Comparison of ENCODE assay signal across 9 mouse cellular contexts in the genomic region with DNA sequence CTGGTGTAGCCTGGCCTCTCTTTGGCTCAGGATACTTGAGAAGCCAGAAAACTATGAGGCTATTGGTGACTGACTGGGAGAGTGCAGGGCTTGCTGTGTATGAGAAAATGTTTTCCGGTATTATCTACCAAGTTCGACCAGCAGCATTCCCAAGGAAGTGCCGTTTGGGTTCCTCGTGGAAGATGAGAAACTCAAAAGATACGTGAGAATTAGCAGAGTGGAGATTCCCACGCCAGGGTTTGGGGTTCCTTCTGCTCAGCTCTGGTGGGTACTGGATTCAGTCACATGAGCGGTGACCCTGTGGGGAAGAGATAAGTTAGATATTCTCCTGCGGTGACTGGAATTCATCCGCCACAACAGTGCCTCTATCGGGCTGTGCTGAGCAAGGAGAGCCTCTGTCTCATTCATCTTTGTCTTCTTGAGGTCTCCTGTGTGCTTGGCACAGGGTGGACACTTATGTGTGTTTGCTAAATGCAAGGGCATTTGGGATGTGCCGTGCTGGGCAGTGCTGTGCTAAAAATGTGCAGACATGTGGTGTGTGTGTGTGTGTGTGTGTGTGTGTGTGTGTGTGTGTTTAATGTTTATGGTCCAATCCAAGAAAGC. TPM values are rescaled to one million over a fixed set of nuclear protein-coding genes. Genes with fewer than 3 reads are reported as not detected.
DNase-seq lines count a peak whose midpoint lies in the region; ATAC-seq and TF ChIP-seq lines count a peak whose summit lies in the region.
"Had no signal": no experiment of that assay in that cellular context is flagged by ENCODE, and none has a peak within 500 bp of the region (broad histone marks: within the 10 kb centered on the region; RNA-seq: fewer than 3 reads in every experiment).

No protein-coding gene starts in this region.

- 15% methylated on average over 11 of the region's 11 CpGs for WGBS in heart, embryonic 11.5 days (ENCODE audit: insufficient replicate concordance)
- WGBS in embryonic facial prominence, embryonic 11.5 days = 61% methylated on average over 11 of the region's 11 CpGs
- WGBS in intestine, postnatal 0 days = 34% methylated on average over 11 of the region's 11 CpGs
- WGBS in neural tube, embryonic 12.5 days = 37% methylated on average over 11 of the region's 11 CpGs

- peaks cover 23% of the 10 kb centered on the region for H3K4me1 ChIP-seq in heart, embryonic 11.5 days (ENCODE audit: control insufficient read depth, insufficient read depth, low read length)
- H3K4me1 ChIP-seq in embryonic facial prominence, embryonic 11.5 days (ENCODE audit: control insufficient read depth, insufficient read depth, low read length) = no peaks in the 10 kb centered on the region
- no peaks in the 10 kb centered on the region; the same call in 1 of the 2 replicates for H3K4me1 ChIP-seq in intestine, postnatal 0 days (replicated peaks; ENCODE audit: control insufficient read depth, insufficient read depth, low read length)
- H3K4me1 ChIP-seq in neural tube, embryonic 12.5 days = peaks cover 39% of the 10 kb centered on the region

- intact Hi-C loops in heart, postnatal 25 days (cut with DNase I) = no loop called here

- H3K4me2 ChIP-seq in heart, embryonic 11.5 days = peak overlapping the region; percentile 99
- H3K4me2 ChIP-seq in embryonic facial prominence, embryonic 11.5 days (ENCODE audit: low read depth, low read length) = peak overlapping the region; percentile 98
- H3K4me2 ChIP-seq in intestine, postnatal 0 days (replicated peaks; ENCODE audit: low read depth) = peak overlapping the region; percentile 98
- H3K4me2 ChIP-seq in neural tube, embryonic 12.5 days (replicated peaks) = peak overlapping the region; percentile 88

- no peaks in the 10 kb centered on the region for H3K36me3 ChIP-seq in heart, embryonic 11.5 days (ENCODE audit: control insufficient read depth, insufficient read depth, low read length)
- H3K36me3 ChIP-seq in embryonic facial prominence, embryonic 11.5 days (replicated peaks; ENCODE audit: control insufficient read depth, insufficient read depth, low read depth, low read length) = no peaks in the 10 kb centered on the region
- no peaks in the 10 kb centered on the region for H3K36me3 ChIP-seq in intestine, postnatal 0 days (ENCODE audit: control insufficient read depth, insufficient read depth)
- H3K36me3 ChIP-seq in neural tube, embryonic 12.5 days = peaks cover 27% of the 10 kb centered on the region

- H3K27ac ChIP-seq in heart, embryonic 11.5 days (ENCODE audit: low read depth, low read length) = no peak overlapping the region
- H3K27ac ChIP-seq in embryonic facial prominence, embryonic 11.5 days (replicated peaks; ENCODE audit: low read depth, low read length) = no peak overlapping the region
- H3K27ac ChIP-seq in intestine, postnatal 0 days (ENCODE audit: low read depth, low read length) = no peak overlapping the region
- no peak overlapping the region for H3K27ac ChIP-seq in neural tube, embryonic 12.5 days

- peak overlapping the region; percentile 56 for H3K9ac ChIP-seq in heart, embryonic 11.5 days (ENCODE audit: low read depth, low read length)
- H3K9ac ChIP-seq in embryonic facial prominence, embryonic 11.5 days (replicated peaks; ENCODE audit: low read length) = peak overlapping the region; percentile 23; the same call in 1 of the 2 replicates
- H3K9ac ChIP-seq in intestine, postnatal 0 days (ENCODE audit: low read depth, low read length) = no peak overlapping the region
- peak overlapping the region; percentile 98 for H3K9ac ChIP-seq in neural tube, embryonic 12.5 days

- DNase-seq in heart, postnatal 25 days (ENCODE audit: low spot score) = no peak
- DNase-seq in embryonic facial prominence, embryonic 11.5 days (ENCODE audit: low spot score) = no peak
- no peak for DNase-seq in right cerebral cortex, postnatal 14 days
- DNase-seq in gastrocnemius, adult 8-10 months (ENCODE audit: low spot score in 2 of 2) = no peak
- DNase-seq in adrenal gland, adult 18-20 months (ENCODE audit: low spot score in 2 of 2) = no peak

- no peaks in the 10 kb centered on the region for H3K9me3 ChIP-seq in heart, embryonic 11.5 days (replicated peaks; ENCODE audit: control insufficient read depth, low read length)
- no peaks in the 10 kb centered on the region for H3K9me3 ChIP-seq in embryonic facial prominence, embryonic 11.5 days (replicated peaks; ENCODE audit: control insufficient read depth, low read length)
- no peaks in the 10 kb centered on the region for H3K9me3 ChIP-seq in intestine, postnatal 0 days (ENCODE audit: control insufficient read depth)
- H3K9me3 ChIP-seq in neural tube, embryonic 12.5 days = no peaks in the 10 kb centered on the region

- peak overlapping the region; percentile 80 for H3K4me3 ChIP-seq in heart, embryonic 11.5 days (ENCODE audit: low read depth, low read length)
- peak overlapping the region; percentile 82 for H3K4me3 ChIP-seq in embryonic facial prominence, embryonic 11.5 days (ENCODE audit: low read depth, low read length)
- peak overlapping the region; percentile 59; the same call in 1 of the 2 replicates for H3K4me3 ChIP-seq in intestine, postnatal 0 days (ENCODE audit: low read depth, low read length)
- H3K4me3 ChIP-seq in neural tube, embryonic 12.5 days = peak overlapping the region; percentile 94

- peak; percentile 37 for TF ChIP-seq CTCF in intestine, postnatal 0 days (IDR thresholded peaks at IDR 0.05; ENCODE audit: low read depth)

- H3K27me3 ChIP-seq in heart, embryonic 11.5 days (ENCODE audit: control insufficient read depth, insufficient read depth, low read length) = no peaks in the 10 kb centered on the region
- no peaks in the 10 kb centered on the region for H3K27me3 ChIP-seq in embryonic facial prominence, embryonic 11.5 days (ENCODE audit: control insufficient read depth, insufficient read depth, low read length)
- H3K27me3 ChIP-seq in intestine, postnatal 0 days (replicated peaks; ENCODE audit: control insufficient read depth, insufficient read depth, low read length) = peaks cover 18% of the 10 kb centered on the region
- no peaks in the 10 kb centered on the region for H3K27me3 ChIP-seq in neural tube, embryonic 12.5 days (replicated peaks)

- 0 out of 2 replicates have a peak, but pooled peaks have one; percentile 25 for ATAC-seq in heart, embryonic 11.5 days (replicated peaks; ENCODE audit: insufficient number of reproducible peaks, low FRiP score, low TSS enrichment)
- no peak for ATAC-seq in embryonic facial prominence, embryonic 11.5 days (replicated peaks; ENCODE audit: insufficient number of reproducible peaks, low FRiP score, low TSS enrichment, low read depth)
- ATAC-seq in intestine, postnatal 0 days = no peak
- no peak for ATAC-seq in neural tube, embryonic 12.5 days (ENCODE audit: low FRiP score, low read depth)

RNA-seq across cellular contexts. Expression of a gene that starts 2.2 kb away (rescaled TPM):
- 7.7 and 8.2 TPM in 2 replicates for polyA plus RNA-seq in heart, embryonic 11.5 days (2014; fragmentation: Nextera tagmentation; extraction: Ambion mirVana)
- 10 to 100 TPM; 19.4 to 21.0 TPM for total RNA-seq in heart, postnatal 25 days (2021)
- polyA plus RNA-seq in embryonic facial prominence, embryonic 11.5 days (2014; fragmentation: Nextera tagmentation; extraction: Ambion mirVana) = 10.4 and 12.3 TPM in 2 replicates
- 4.1 and 5.4 TPM in 2 replicates for polyA plus RNA-seq in intestine, postnatal 0 days (2015; fragmentation: Nextera tagmentation; extraction: Ambion mirVana)
- 39.1 and 42.5 TPM in 2 replicates for polyA plus RNA-seq in neural tube, embryonic 12.5 days (2016; fragmentation: Nextera tagmentation; extraction: Ambion mirVana)
- 1 to 10 TPM; 2.0 to 3.6 (median 3.1) TPM for total RNA-seq in gastrocnemius, adult 8-10 months (2022)
- 1 to 10 TPM; 2.2 to 4.8 TPM for total RNA-seq in adrenal gland, adult 18-20 months (2021)

RNA-seq across cellular contexts. Expression of a gene that starts 45.6 kb away (rescaled TPM):
- 7.9 and 10.6 TPM in 2 replicates for polyA plus RNA-seq in heart, embryonic 11.5 days (2014; fragmentation: Nextera tagmentation; extraction: Ambion mirVana)
- 1 to 10 TPM; 3.4 to 3.5 TPM for total RNA-seq in heart, postnatal 25 days (2021)
- 10.9 and 12.6 TPM in 2 replicates for polyA plus RNA-seq in embryonic facial prominence, embryonic 11.5 days (2014; fragmentation: Nextera tagmentation; extraction: Ambion mirVana)
- polyA plus RNA-seq in intestine, postnatal 0 days (2015; fragmentation: Nextera tagmentation; extraction: Ambion mirVana) = 1.6 and 2.2 TPM in 2 replicates
- polyA plus RNA-seq in neural tube, embryonic 12.5 days (2016; fragmentation: Nextera tagmentation; extraction: Ambion mirVana) = 15.6 and 18.1 TPM in 2 replicates
- 1 to 10 TPM; 3.4 to 6.3 (median 4.8) TPM for total RNA-seq in gastrocnemius, adult 8-10 months (2022)
- total RNA-seq in adrenal gland, adult 18-20 months (2021) = 1 to 10 TPM; 2.3 to 2.4 TPM

RNA-seq across cellular contexts. Expression of a gene that starts 53.5 kb away (rescaled TPM):
- not detected in 2 replicates for polyA plus RNA-seq in heart, embryonic 11.5 days (2014; fragmentation: Nextera tagmentation; extraction: Ambion mirVana)
- not detected for total RNA-seq in heart, postnatal 25 days (2021)
- polyA plus RNA-seq in embryonic facial prominence, embryonic 11.5 days (2014; fragmentation: Nextera tagmentation; extraction: Ambion mirVana) = not detected in 2 replicates
- polyA plus RNA-seq in intestine, postnatal 0 days (2015; fragmentation: Nextera tagmentation; extraction: Ambion mirVana) = not detected in 2 replicates
- not detected in 2 replicates for polyA plus RNA-seq in neural tube, embryonic 12.5 days (2016; fragmentation: Nextera tagmentation; extraction: Ambion mirVana)
- total RNA-seq in gastrocnemius, adult 8-10 months (2022) = not detected
- not detected for total RNA-seq in adrenal gland, adult 18-20 months (2021)
- total RNA-seq: hematopoietic stem cell, adult 5-6 weeks had no signal
